Mouse (Mus musculus) liver, adult 2 months (tissue): Measurements from ENCODE around the gene Hpn. TPM values are rescaled to one million over a fixed set of nuclear protein-coding genes. Genes with fewer than 3 reads are reported as not detected.

Experiments
- DNase-seq: peaks from one replicate; pipeline ENCODE4 v3.0.0-alpha.2; 2011; ENCODE audit warnings: low read depth, low spot score; ENCODE audit errors: extremely low read depth
- H3K27ac ChIP-seq: fragments of 200-500 bp; replicated peaks from 2 replicates; pipeline ENCODE4 v1.5.1; 2012; ENCODE audit warnings: low read depth, mild to moderate bottlenecking, control low read depth, inconsistent platforms, low read length; ENCODE audit not compliant: insufficient read depth
- H3K27me3 ChIP-seq: fragments of 200-500 bp; 2 replicates; pipeline ENCODE4 v1.6.1; 2012; ENCODE audit warnings: mild to moderate bottlenecking, moderate library complexity, low read length, inconsistent platforms; ENCODE audit not compliant: control insufficient read depth, insufficient read depth
- H3K36me3 ChIP-seq: fragments of 200-500 bp; 2 replicates; pipeline ENCODE4 v1.6.1; 2012; ENCODE audit warnings: low read length, inconsistent platforms; ENCODE audit not compliant: control insufficient read depth, insufficient read depth
- H3K4me1 ChIP-seq: fragments of 200-500 bp; 2 replicates; pipeline ENCODE4 v1.6.1; 2011; ENCODE audit warnings: low read length; ENCODE audit not compliant: control insufficient read depth, insufficient read depth
- H3K4me3 ChIP-seq: fragments of 200-500 bp; 2 replicates; pipeline ENCODE4 v1.5.1; 2011; ENCODE audit warnings: low read depth, mild to moderate bottlenecking, control low read depth, low read length, moderate library complexity; ENCODE audit not compliant: insufficient read depth
- H3K79me2 ChIP-seq: fragments of 200-500 bp; 2 replicates; pipeline ENCODE4 v1.6.1; 2012; ENCODE audit warnings: inconsistent platforms, mild to moderate bottlenecking, low read length, moderate library complexity; ENCODE audit not compliant: control insufficient read depth, insufficient read depth
- H3K9ac ChIP-seq: fragments of 200-500 bp; 2 replicates; pipeline ENCODE4 v1.6.1; 2012; ENCODE audit warnings: low read depth, mild to moderate bottlenecking, control low read depth, inconsistent platforms, low read length
- CTCF ChIP-seq: fragments of 200-500 bp; IDR thresholded peaks from 2 replicates; pipeline ENCODE4 v1.5.1; 2011; ENCODE audit warnings: low read depth, low read length, control low read depth
- POLR2A ChIP-seq: fragments of 200-500 bp; IDR thresholded peaks from 2 replicates; pipeline ENCODE4 v1.6.1; 2011; ENCODE audit warnings: low read length, control low read depth; ENCODE audit not compliant: insufficient read depth; ENCODE audit errors: extremely low read depth
- WGBS: fragments of 180-500 bp; shearing (Covaris S2); methylation state at CpG from one replicate; pipeline ENCODE4 v1.1.7; 2018; 5-methylcytosine and 5-hydroxymethylcytosine counted together
- polyA plus RNA-seq: library from polyadenylated mRNA; depleted of rRNA; stranded (reverse); fragments of >200 nt; gene quantifications from 2 replicates; pipeline ENCODE4 v1.2.3, GENCODE M21; 2012
- total RNA-seq: library from RNA; depleted of rRNA; stranded (reverse); fragments of >200 nt; gene quantifications from 2 replicates; pipeline ENCODE4 v1.2.3, GENCODE M21; 2014

Gene Hpn
- total and polyA plus RNA-seq, 2 experiments = 282 to 883 TPM

DNA sequence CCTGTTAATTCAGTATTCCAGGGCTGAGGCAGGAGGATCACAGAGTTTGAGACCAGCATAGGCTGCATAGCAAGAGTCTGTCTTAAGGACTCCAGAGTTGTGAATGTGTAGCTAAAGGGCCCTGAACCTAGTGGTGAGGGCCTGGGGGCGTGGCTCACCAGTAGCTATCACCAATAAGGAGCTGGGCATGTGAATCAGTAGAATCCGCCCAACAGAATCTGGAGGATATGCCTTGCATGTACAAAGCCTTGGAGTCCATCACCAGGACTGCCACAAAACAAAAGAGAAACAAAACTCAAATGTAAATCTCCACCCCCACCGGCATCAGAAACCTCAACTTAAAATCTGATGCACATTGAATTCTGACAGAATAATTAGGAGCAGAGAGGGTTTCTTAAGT, 33.0 kb upstream of the Hpn start:
- Histone ChIP-seq H3K4me3 (no peak overlapping the region), H3K36me3 (peaks cover 3% of the 10 kb centered on the region; the same call in 1 of the 2 replicates), H3K79me2 (peaks cover 16% of the 10 kb centered on the region; the same call in 1 of the 2 replicates), H3K27me3 (no peaks in the 10 kb centered on the region), H3K4me1 (peaks cover 14% of the 10 kb centered on the region), H3K27ac (no peak overlapping the region), H3K9ac (no peak overlapping the region)
- no peak for DNase-seq
- 74% methylated on average over 3 of the region's 3 CpGs for WGBS
- TF ChIP-seq CTCF (no peak), POLR2A (no peak)

DNA sequence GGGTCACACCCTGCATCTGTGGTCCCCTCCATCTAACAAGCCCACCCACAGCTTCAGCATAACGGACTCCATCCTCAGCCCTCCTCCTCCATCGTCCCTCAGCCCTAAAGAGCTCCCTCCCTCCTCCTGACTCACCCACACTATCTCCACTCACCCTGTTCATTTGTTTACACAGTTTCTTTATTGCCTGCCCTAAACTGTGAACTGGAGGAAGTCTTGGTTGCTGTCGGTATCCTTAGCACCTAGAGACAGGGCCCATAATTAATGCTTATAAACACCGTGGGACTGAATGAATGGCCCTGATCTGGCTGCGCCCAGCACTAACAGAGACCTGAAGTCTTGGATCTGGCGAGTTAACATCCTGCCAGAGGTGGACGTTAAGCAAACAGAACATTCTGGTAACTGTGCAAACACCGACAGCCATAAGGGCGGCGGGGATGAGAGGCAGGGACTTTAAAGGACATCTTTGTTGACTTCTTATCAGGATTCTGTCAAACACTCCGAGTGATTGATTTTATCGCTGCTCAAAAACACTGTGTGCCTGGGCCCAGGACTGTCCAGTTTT, 30.6 kb upstream of the Hpn start:
- Histone ChIP-seq H3K27me3 (no peaks in the 10 kb centered on the region), H3K27ac (no peak overlapping the region), H3K79me2 (peaks cover 15% of the 10 kb centered on the region; the same call in 1 of the 2 replicates), H3K36me3 (peaks cover 10% of the 10 kb centered on the region; the same call in 1 of the 2 replicates), H3K9ac (no peak overlapping the region), H3K4me1 (peaks cover 11% of the 10 kb centered on the region), H3K4me3 (no peak overlapping the region)
- WGBS = 21% methylated on average over 12 of the region's 12 CpGs
- peak; percentile 57 for DNase-seq
- no peak for TF ChIP-seq CTCF
- no peak for TF ChIP-seq POLR2A

DNA sequence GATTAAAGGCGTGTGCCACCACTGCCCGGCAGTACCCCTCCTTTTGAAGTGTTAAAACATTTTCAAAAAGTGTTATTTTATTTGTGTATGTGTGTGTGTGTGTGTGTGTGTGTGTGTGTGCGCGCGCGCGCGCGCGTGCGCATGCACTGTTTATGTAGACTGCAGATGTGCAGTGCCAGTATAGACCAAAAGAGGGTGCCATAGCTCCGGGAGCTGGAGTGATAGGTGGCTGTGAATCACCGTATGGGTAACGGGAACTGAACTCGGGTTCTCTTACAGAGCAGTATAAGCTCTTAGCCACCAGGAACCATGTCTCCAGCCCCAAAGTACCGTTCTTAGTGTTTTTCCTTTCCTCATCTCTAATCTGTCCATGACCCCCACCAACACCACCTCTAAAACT, 29.8 kb upstream of the Hpn start:
- peaks cover 10% of the 10 kb centered on the region; the same call in 1 of the 2 replicates for H3K79me2 ChIP-seq
- H3K27ac ChIP-seq = no peak overlapping the region
- H3K4me1 ChIP-seq = peaks cover 8% of the 10 kb centered on the region
- DNase-seq = no peak
- no peak overlapping the region for H3K4me3 ChIP-seq
- no peaks in the 10 kb centered on the region for H3K27me3 ChIP-seq
- 96% methylated on average over 16 of the region's 16 CpGs for WGBS
- peaks cover 10% of the 10 kb centered on the region; the same call in 1 of the 2 replicates for H3K36me3 ChIP-seq
- peak; percentile 19; the same call in 1 of the 2 replicates for TF ChIP-seq CTCF
- no peak for TF ChIP-seq POLR2A
- H3K9ac ChIP-seq = no peak overlapping the region

DNA sequence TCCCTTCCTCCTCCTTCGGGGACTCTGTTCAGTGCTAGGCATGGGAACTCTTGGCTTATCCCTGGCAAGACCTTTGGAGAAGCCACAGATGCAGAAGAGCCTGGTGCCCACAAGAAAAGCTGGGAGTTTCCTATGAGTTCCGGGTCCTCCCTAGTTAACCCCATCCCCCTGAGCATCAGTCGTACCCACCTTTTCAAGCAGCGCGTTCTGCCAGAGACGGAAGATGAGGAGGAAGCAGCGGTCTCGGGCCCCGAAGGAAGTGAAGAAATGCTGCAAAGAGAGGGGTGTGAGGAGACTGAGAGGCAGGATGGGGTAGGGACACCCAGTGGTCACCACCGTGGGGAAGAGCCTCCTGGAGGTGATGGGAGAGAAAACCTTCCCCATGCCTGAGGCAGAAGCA, 25.9 kb upstream of the Hpn start:
- H3K36me3 ChIP-seq = peaks cover 27% of the 10 kb centered on the region
- no peak overlapping the region for H3K27ac ChIP-seq
- H3K27me3 ChIP-seq = no peaks in the 10 kb centered on the region
- H3K79me2 ChIP-seq = no peaks in the 10 kb centered on the region
- 89% methylated on average over 10 of the region's 10 CpGs for WGBS
- TF ChIP-seq POLR2A = no peak
- no peak for TF ChIP-seq CTCF
- no peak overlapping the region for H3K9ac ChIP-seq
- H3K4me1 ChIP-seq = 0 out of 2 replicates have a peak, but pooled peaks cover under 1% of the 10 kb centered on the region
- H3K4me3 ChIP-seq = no peak overlapping the region
- no peak for DNase-seq

DNA sequence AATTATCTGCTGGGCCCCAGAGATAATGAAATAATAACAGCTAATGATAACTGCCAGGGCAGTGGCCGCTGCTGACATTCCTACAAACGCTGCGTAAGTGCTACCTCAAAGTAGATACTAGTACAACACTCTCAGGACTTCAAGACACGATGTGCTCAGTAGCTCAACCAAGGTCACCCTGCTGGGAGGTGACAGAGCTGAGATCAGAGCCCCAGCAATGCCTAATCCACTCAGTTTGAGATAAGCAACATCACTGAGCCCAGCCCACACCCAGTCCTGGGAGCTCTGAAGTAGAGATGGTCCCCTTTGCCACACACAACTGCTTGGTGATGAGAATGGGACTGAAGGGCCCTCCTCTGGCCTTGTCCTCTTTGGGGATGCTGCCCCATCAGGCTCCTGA, 25.2 kb upstream of the Hpn start:
- no peak for TF ChIP-seq POLR2A
- no peak for TF ChIP-seq CTCF
- Histone ChIP-seq H3K79me2 (no peaks in the 10 kb centered on the region), H3K27ac (no peak overlapping the region), H3K36me3 (peaks cover 27% of the 10 kb centered on the region), H3K4me1 (no peaks in the 10 kb centered on the region), H3K27me3 (no peaks in the 10 kb centered on the region), H3K9ac (no peak overlapping the region), H3K4me3 (no peak overlapping the region)
- WGBS = 82% methylated on average over 4 of the region's 4 CpGs
- no peak for DNase-seq

DNA sequence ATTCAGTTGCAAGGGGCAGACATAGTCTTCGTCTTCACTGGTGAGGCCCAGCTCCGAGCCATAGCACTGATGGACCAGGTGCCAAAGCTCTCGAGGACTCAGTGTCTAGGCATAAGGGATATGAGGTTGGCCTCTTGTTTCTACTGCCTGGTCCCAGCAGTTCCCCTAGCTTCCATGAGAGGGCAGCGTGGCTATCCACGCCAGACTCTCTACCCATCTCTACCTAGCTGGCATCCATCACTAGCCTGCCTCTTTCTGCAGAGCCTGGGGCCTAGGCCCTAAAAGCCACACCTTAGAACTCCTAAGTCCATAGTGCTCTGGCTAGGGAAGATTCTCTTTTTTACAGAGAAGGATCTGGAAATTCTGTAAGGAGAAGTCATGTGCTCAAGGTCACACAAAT, 24.7 kb upstream of the Hpn start:
- 50% methylated on average over 5 of the region's 5 CpGs for WGBS
- Histone ChIP-seq H3K4me3 (no peak overlapping the region), H3K36me3 (peaks cover 27% of the 10 kb centered on the region), H3K4me1 (no peaks in the 10 kb centered on the region), H3K27ac (no peak overlapping the region), H3K9ac (no peak overlapping the region), H3K79me2 (no peaks in the 10 kb centered on the region), H3K27me3 (no peaks in the 10 kb centered on the region)
- TF ChIP-seq CTCF (peak; percentile 96), POLR2A (no peak)
- DNase-seq = peak; percentile 33
